Mouse (Mus musculus) heart, adult 2 months (tissue): Measurements from ENCODE around the gene Ciapin1.

Experiments used
- CTCF ChIP-seq: fragments of 200-600 bp; IDR thresholded peaks from 2 replicates; pipeline ENCODE4 v1.8.1; 2022; ENCODE audit warnings: antibody characterized with exemption, mild to moderate bottlenecking, moderate library complexity
- EP300 ChIP-seq: fragments of 200-500 bp; IDR thresholded peaks from 2 replicates; pipeline ENCODE4 v1.6.1; 2011; ENCODE audit warnings: low read depth, low read length, control low read depth; ENCODE audit not compliant: insufficient read depth
- POLR2A ChIP-seq: fragments of 200-500 bp; IDR thresholded peaks from 2 replicates; pipeline ENCODE4 v1.6.1; 2011; ENCODE audit warnings: mild to moderate bottlenecking, low read depth, low read length, control low read depth; ENCODE audit not compliant: insufficient read depth

DNA sequence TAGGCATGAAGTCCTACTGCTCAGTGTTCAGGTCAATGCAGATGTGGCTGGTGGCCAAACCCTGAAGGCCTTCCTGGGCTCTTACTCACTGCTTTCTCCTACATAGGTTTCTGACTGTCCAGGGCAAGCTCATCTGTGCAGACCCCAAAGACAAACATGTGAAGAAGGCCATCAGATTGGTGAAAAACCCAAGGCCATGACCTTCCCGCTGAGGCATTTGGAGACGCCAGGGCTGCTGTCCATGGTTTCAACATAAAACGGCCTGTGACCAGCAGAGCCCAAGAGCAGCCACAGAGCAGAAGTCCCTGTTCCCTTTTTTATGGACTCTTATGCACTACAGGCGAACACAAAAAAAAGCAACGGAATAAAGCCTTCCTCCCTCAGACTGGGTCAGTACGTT, 26.5 kb downstream of the Ciapin1 start:
- no peak for TF ChIP-seq CTCF
- no peak for TF ChIP-seq POLR2A
- TF ChIP-seq EP300: no peak
